Mouse (Mus musculus) thymus, adult 2 months (tissue): ENCODE results near the gene Ldhb. TPM values are rescaled to one million over a fixed set of nuclear protein-coding genes. Genes with fewer than 3 reads are reported as not detected.

ENCODE experiments used
- DNase-seq: peaks from one replicate; pipeline ENCODE4 v3.0.0; 2021
- H3K27ac ChIP-seq: fragments of 200-500 bp; 2 replicates; pipeline ENCODE4 v1.5.1; 2012; ENCODE audit warnings: low read length, control low read depth; ENCODE audit not compliant: control insufficient read depth, insufficient read depth
- H3K27me3 ChIP-seq: fragments of 200-500 bp; 2 replicates; pipeline ENCODE4 v1.6.1; 2012; ENCODE audit warnings: mild to moderate bottlenecking, low read length, moderate library complexity, mixed read lengths; ENCODE audit not compliant: control insufficient read depth, insufficient read depth
- H3K36me3 ChIP-seq: fragments of 200-500 bp; 2 replicates; pipeline ENCODE4 v1.6.1; 2012; ENCODE audit warnings: mild to moderate bottlenecking, low read length, moderate library complexity; ENCODE audit not compliant: control insufficient read depth, insufficient read depth
- H3K4me1 ChIP-seq: fragments of 200-500 bp; replicated peaks from 2 replicates; pipeline ENCODE4 v1.6.1; 2012; ENCODE audit warnings: low read length; ENCODE audit not compliant: control insufficient read depth, insufficient read depth
- H3K4me3 ChIP-seq: fragments of 200-500 bp; 2 replicates; pipeline ENCODE4 v1.5.1; 2012; ENCODE audit warnings: mild to moderate bottlenecking, low read length, control low read depth, moderate library complexity; ENCODE audit not compliant: control insufficient read depth, insufficient read depth
- CTCF ChIP-seq: fragments of 200-500 bp; IDR thresholded peaks from 2 replicates; pipeline ENCODE4 v1.5.1; 2012; ENCODE audit warnings: mild to moderate bottlenecking, control low read depth, low read length, moderate library complexity, borderline replicate concordance; ENCODE audit not compliant: control insufficient read depth, poor library complexity, insufficient read depth; ENCODE audit errors: extremely low read depth
- POLR2A ChIP-seq: fragments of 200-500 bp; IDR thresholded peaks from 2 replicates; pipeline ENCODE4 v1.6.1; 2012; ENCODE audit warnings: mild to moderate bottlenecking, low read length, control low read depth, moderate library complexity; ENCODE audit not compliant: control insufficient read depth, poor library complexity, insufficient read depth; ENCODE audit errors: extremely low read depth
- WGBS: fragments of 180-500 bp; shearing (Covaris S2); methylation state at CpG from one replicate; pipeline ENCODE4 v1.1.7; 2018; 5-methylcytosine and 5-hydroxymethylcytosine counted together
- polyA plus RNA-seq: library from polyadenylated mRNA; depleted of rRNA; stranded (reverse); fragments of >200 nt; gene quantifications from 2 replicates; pipeline ENCODE4 v1.2.3, GENCODE M21; 2012; rRNA removed

The Ldhb gene
- 394 and 525 TPM in 2 replicates for polyA plus RNA-seq

- no peaks in the 10 kb centered on the region for H3K27me3 ChIP-seq
- H3K4me1 ChIP-seq, result peaks cover 54% of the 10 kb centered on the region
- under 1% methylated on average over 19 of the region's 19 CpGs for WGBS
- peak; percentile 87 for DNase-seq
- peaks cover 3% of the 10 kb centered on the region for H3K36me3 ChIP-seq
- peak within 1 kb of the TSS; percentile 93 for H3K4me3 ChIP-seq
- H3K27ac ChIP-seq, result peak within 1 kb of the TSS; percentile 85
- no peak for TF ChIP-seq CTCF
- TF ChIP-seq POLR2A, result peak; percentile 97
These were observed at the start of gene Ldhb for GRCm38 (mm10) chr6:142507785-142508162. Gene Ldhb (minus strand): TSS chr6:142507957.

GRCm38 (mm10) chr6:142555988-142556387 lies 48.2 kb upstream of the Ldhb start:
- Histone ChIP-seq H3K4me3 (no peak overlapping the region), H3K36me3 (no peaks in the 10 kb centered on the region), H3K27ac (no peak overlapping the region), H3K4me1 (peaks cover 2% of the 10 kb centered on the region), H3K27me3 (no peaks in the 10 kb centered on the region)
- DNase-seq, result no peak
- TF ChIP-seq CTCF (no peak), POLR2A (no peak)
- 67% methylated on average over 1 of the region's 1 CpGs for WGBS

- DNase-seq, result no peak
- Histone ChIP-seq H3K27ac (no peak overlapping the region), H3K4me1 (no peaks in the 10 kb centered on the region), H3K27me3 (no peaks in the 10 kb centered on the region), H3K36me3 (no peaks in the 10 kb centered on the region), H3K4me3 (no peak overlapping the region)
- WGBS, result 93% methylated on average over 4 of the region's 4 CpGs
- no peak for TF ChIP-seq POLR2A
These were observed 43.7 kb upstream of the Ldhb start for GRCm38 (mm10) chr6:142551482-142551881.

DNA sequence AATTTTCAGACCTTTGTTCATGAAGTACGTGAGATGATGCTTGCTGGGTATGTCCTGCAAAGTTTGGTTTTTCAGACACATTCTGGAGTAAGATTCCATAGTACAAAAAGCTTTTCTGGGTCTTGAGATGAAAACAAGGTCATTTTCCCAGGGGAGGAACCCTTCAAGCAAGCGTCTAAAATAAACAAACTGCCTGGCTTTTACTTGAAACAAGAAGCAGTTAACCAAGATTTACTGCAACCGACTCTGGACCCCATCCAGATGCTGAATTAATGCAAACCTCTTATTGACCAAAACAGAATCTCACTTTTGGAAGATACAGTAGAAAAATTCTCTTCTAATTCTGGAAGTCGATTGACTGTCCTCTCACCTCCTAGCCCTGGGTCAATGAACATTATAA lies 43.1 kb upstream of the Ldhb start:
- Histone ChIP-seq H3K27ac (no peak overlapping the region), H3K4me3 (no peak overlapping the region), H3K27me3 (no peaks in the 10 kb centered on the region), H3K4me1 (no peaks in the 10 kb centered on the region), H3K36me3 (no peaks in the 10 kb centered on the region)
- no peak for TF ChIP-seq CTCF
- TF ChIP-seq POLR2A, result no peak
- no peak for DNase-seq
- 82% methylated on average over 4 of the region's 4 CpGs for WGBS

DNA sequence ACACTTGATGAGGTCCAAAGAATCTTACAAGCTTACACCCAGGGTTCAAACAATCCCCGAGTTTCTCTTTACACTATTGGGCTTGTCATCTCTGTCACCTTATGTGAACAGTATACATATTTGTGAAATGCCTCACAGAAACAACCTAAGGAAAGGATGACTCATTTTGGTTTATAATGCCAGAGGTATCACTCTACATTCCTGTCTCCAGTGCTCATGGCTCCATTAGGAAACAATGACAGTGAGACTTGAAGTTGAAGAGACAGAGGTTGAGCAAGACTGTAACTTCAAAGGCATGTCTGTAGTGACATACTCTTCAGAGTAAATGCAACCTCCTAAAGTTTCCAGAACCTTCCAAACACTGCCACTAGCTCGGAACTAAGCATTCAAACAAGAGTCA lies 40.6 kb upstream of the Ldhb start:
- H3K27me3 ChIP-seq, result no peaks in the 10 kb centered on the region
- no peak for TF ChIP-seq POLR2A
- no peak for TF ChIP-seq CTCF
- H3K4me3 ChIP-seq, result no peak overlapping the region
- 96% methylated on average over 2 of the region's 2 CpGs for whole genome bisulfite sequencing
- no peak overlapping the region for H3K27ac ChIP-seq
- DNase-seq, result no peak
- no peaks in the 10 kb centered on the region for H3K36me3 ChIP-seq
- H3K4me1 ChIP-seq, result no peaks in the 10 kb centered on the region

- Histone ChIP-seq H3K27ac (no peak overlapping the region), H3K4me1 (no peaks in the 10 kb centered on the region; the same call in 1 of the 2 replicates), H3K36me3 (no peaks in the 10 kb centered on the region), H3K4me3 (no peak overlapping the region), H3K27me3 (no peaks in the 10 kb centered on the region)
- TF ChIP-seq CTCF (no peak), POLR2A (no peak)
- 71% methylated on average over 14 of the region's 14 CpGs for whole genome bisulfite sequencing
- DNase-seq, result no peak
These were observed 37.4 kb upstream of the Ldhb start for GRCm38 (mm10) chr6:142545132-142545531.

GRCm38 (mm10) chr6:142543648-142544047 lies 35.9 kb upstream of the Ldhb start:
- Histone ChIP-seq H3K4me3 (no peak overlapping the region), H3K27me3 (no peaks in the 10 kb centered on the region), H3K4me1 (no peaks in the 10 kb centered on the region; the same call in 1 of the 2 replicates), H3K36me3 (no peaks in the 10 kb centered on the region), H3K27ac (no peak overlapping the region)
- WGBS, result 85% methylated on average over 4 of the region's 4 CpGs
- TF ChIP-seq POLR2A (no peak), CTCF (no peak)
- DNase-seq, result no peak
